Mouse (Mus musculus): Measurements from ENCODE around the gene Krt25.

Gene Krt25

DNA sequence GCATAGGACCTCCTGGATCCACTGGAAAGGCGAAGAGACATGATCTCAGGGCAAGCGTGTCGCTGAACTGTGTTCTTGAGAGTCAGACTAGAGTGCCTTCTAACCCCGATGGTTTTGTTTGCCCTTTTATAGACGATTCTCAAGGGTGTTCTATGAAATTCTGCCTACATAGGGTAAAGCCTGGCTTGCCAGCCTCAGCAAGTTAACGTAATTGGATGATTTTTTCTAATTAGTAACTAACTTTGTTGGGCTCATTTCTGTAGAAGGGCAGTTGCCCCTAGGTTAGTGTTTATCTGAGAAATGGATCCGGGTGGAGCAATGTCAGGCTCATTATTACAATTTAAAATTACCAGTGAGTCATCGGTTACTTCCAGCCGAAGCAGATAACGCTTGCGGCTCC, at the start of gene Krt25:
Gene Krt25 (minus strand): TSS at position 101 of the 400 bp plus-strand sequence.
- no peak for DNase-seq (ENCODE audit: extremely low read depth, insufficient read length, low spot score)

GRCm38 (mm10) chr11:99369853-99370451, 47.2 kb upstream of the Krt25 start:
- DNase-seq (ENCODE audit: extremely low read depth, insufficient read length, low spot score): no peak

- DNase-seq (ENCODE audit: extremely low read depth, insufficient read length, low spot score): no peak
Measured at GRCm38 (mm10) chr11:99369229-99369628, 46.5 kb upstream of the Krt25 start.

DNA sequence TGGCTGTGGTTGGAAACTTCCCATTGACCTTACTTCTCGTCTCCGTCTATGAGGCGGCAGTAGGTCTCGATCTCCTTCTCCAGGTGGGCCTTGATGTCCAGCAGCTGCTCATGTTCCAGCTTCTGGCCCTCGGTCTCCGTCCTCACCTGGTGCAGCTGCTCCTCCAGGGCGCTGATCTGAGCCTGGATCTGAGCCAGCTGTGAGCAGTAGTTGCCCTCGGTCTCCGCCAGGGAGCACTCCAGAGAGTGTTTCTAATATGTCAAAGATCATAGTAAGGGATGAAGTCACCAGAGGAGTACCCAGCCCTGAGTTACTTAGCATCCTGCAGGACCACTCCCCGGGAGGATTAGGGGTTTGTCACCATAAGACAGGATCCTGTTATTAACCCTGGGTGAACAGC, 44.0 kb upstream of the Krt25 start:
- DNase-seq (ENCODE audit: extremely low read depth, insufficient read length, low spot score): no peak

GRCm38 (mm10) chr11:99364412-99364811, 41.7 kb upstream of the Krt25 start:
- DNase-seq (ENCODE audit: extremely low read depth, insufficient read length, low spot score): no peak

GRCm38 (mm10) chr11:99361423-99361822, 38.7 kb upstream of the Krt25 start:
- DNase-seq (ENCODE audit: extremely low read depth, insufficient read length, low spot score): no peak

- DNase-seq (ENCODE audit: extremely low read depth, insufficient read length, low spot score): no peak
Measured at GRCm38 (mm10) chr11:99351004-99351403, 28.3 kb upstream of the Krt25 start, which contains the start of gene Krt27. Gene Krt27 (minus strand): TSS chr11:99351104.

DNA sequence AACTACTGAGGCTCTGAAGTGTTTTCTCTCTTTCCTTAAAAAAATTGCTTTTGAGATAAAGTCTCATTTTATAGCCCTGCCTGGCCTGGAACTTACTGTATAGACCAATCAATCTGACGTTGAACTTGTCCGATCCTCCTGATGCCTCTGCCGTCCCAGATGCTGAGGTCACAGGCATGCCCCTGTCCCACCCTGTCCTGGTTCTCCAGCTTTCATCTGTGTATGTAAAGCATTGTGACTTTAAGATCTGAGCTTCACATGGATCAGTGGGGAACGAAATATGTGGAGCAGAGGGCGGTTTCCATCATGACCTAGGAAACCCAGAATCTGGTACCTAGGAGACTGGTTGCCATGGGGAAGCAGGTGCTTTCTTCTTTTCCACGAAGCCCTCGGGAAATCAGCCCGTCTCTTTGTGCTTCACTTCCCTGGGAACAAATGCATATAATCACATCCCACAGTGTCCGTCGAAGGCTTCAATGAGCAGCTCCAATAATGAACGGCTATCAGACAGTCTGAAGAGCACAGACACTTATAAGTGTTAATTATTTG, 16.6 kb upstream of the Krt25 start:
- DNase-seq (ENCODE audit: extremely low read depth, insufficient read length, low spot score): no peak

DNA sequence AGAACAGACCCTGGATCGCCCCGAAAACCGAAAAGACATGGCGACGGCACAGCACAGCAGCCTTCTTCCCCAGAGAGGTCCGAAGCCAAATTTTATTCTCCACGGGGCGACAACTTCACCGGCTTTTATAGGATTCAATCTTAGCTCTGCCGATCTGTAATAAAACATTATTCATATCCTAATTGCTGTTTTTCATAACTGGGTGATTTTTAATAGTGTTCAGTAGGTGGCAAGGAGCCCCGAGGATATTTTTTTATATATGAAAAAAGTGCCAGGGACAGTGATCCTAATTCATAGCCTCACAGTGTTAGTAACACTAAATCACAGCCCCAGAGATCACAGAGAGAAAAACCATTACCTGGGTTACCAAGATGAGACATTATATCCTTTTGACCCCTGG, 15.1 kb upstream of the Krt25 start, which contains the start of gene Krt26:
Gene Krt26 (minus strand): TSS at position 101 of the 400 bp plus-strand sequence.
- DNase-seq (ENCODE audit: extremely low read depth, insufficient read length, low spot score): no peak

GRCm38 (mm10) chr11:99333426-99333825, 10.7 kb upstream of the Krt25 start:
- no peak for DNase-seq (ENCODE audit: extremely low read depth, insufficient read length, low spot score)

- no peak for DNase-seq (ENCODE audit: extremely low read depth, insufficient read length, low spot score)
Measured at GRCm38 (mm10) chr11:99329655-99330054, 6.9 kb upstream of the Krt25 start.

DNA sequence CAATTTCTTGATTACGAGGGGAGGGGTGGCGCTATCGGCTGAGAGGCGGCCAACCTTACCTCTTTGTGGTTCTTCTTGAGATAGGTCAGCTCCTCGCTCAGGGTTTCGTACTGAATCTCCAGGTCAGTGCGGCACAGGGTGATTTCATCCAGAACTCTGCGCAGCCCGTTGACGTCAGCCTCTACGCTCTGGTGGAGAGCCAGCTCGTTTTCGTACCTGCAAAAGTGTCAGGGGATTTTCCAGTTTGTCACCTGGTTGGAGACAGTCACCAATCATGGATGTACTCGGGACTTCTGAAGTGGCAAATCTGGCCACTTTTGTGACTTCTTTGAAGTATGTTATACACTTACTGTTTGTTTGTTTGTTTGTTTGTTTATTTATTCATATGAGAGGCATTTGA, 1.7 kb downstream of the Krt25 start:
- no peak for DNase-seq (ENCODE audit: extremely low read depth, insufficient read length, low spot score)

- DNase-seq (ENCODE audit: extremely low read depth, insufficient read length, low spot score): no peak
Measured at GRCm38 (mm10) chr11:99319127-99319526, 3.6 kb downstream of the Krt25 start.

- no peak for DNase-seq (ENCODE audit: extremely low read depth, insufficient read length, low spot score)
Measured at GRCm38 (mm10) chr11:99316543-99316942, 6.2 kb downstream of the Krt25 start.

DNA sequence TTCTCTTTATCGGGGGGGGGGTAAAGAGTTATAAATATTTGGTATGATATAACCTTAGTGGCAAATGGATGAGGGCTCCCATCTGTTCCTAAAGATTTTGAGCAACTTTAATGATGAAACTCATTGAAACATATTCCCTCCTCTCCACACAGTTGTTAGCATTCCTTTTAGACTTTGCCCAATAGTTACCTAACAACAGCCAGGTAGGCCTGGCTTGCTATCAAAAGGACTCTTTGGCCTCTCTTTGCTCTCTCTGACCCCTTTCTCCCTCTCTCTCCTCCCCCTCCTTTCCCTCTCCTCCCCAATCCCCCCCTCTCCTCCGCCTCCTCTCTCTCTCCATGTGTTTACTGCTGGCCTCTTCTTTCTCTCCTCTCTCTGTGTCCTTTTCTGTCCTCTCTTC, 8.2 kb downstream of the Krt25 start:
- no peak for DNase-seq (ENCODE audit: extremely low read depth, insufficient read length, low spot score)

GRCm38 (mm10) chr11:99310882-99311281, 11.9 kb downstream of the Krt25 start:
- DNase-seq (ENCODE audit: extremely low read depth, insufficient read length, low spot score): peak; percentile 15

DNA sequence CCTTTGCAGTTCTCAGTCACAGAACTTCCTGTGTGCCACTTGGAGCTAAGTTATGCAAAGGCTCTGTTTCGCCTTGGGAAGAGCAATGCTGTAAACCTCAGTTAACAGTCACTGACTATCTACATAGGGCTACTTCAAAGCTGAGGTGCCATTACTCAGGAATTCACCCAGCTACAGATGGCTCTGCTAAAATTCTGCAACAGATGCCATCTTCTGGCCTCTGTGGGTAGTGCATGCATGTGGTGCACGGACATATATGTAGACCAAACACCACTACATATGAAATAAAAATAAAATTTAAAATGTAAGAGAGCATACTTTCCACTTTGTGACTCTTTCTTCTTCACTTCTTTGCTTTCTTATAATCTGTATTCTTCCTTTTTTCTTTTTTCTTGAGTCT, 15.2 kb downstream of the Krt25 start:
- peak; percentile 20 for DNase-seq (ENCODE audit: extremely low read depth, insufficient read length, low spot score)

DNA sequence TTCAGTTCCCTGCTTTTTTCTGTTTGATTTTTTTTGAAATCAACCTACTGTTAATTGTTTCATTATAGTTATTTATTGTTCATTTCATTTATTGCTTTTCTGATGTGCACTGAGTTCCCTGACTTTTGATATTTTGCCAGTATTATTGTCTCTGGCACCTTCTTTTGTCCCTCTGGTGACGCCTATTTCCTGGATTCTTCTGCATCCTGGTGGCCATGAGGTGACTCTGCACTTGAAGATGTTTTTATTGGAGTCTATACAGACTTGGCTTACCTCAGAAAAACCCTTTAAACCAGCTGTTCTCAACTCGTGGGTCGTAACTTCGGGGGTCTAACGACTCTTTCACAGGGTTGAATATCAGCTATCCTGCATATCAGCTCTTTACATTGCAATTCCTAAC, 27.7 kb downstream of the Krt25 start:
- DNase-seq (ENCODE audit: extremely low read depth, insufficient read length, low spot score): no peak

GRCm38 (mm10) chr11:99292846-99293245, 29.9 kb downstream of the Krt25 start:
- DNase-seq (ENCODE audit: extremely low read depth, insufficient read length, low spot score): no peak

- no peak for DNase-seq (ENCODE audit: extremely low read depth, insufficient read length, low spot score)
Measured at GRCm38 (mm10) chr11:99284833-99285312, 37.9 kb downstream of the Krt25 start, which contains the start of gene Krt24. Gene Krt24 (minus strand): TSS chr11:99285262.

DNA sequence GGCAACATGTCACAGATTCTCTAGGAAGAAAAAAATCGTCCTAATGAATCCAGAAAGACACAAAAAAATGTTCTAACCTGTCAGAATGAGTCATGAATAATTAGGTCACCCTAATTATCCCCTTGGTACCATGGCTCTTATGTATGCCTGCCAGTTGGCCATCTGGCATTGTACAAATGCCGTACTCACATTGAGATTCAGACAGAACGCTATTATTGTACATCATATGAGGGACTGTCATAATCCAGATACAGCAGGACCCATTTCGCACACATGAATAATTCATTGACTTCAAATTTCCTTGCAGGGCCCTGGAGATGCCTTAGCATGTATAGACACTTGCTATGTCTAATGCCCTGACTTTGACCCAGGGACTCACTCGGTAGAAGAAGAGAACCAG, 38.7 kb downstream of the Krt25 start:
- no peak for DNase-seq (ENCODE audit: extremely low read depth, insufficient read length, low spot score)

DNA sequence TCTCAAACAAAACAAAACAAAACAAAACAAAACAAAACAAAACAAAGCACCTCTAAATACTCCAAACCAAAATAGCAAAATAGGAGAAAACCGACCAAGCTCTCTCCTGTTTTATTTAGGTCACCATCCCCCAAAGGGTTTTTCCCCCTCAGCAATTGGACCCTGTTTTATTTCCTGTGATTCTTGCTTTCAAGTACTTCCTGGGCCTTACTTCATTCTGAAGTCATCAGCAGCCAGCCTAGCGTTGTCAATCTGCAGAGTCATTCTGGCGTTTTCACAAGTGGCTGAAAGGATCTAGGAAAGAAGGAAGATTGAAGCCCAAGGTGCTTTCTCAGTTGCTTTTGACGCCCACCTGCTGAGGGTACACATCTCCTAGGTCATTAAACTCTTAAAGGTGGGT, 39.4 kb downstream of the Krt25 start:
- DNase-seq (ENCODE audit: extremely low read depth, insufficient read length, low spot score): no peak

Measured in 3134 (cell line).